Mouse (Mus musculus): Measurements from ENCODE around the gene Bcl2l12.

- TF ChIP-seq EP300 (IDR thresholded peaks at IDR 0.05; ENCODE audit: low read depth): no peak
- peak; percentile 24 for TF ChIP-seq CTCF (IDR thresholded peaks at IDR 0.05; ENCODE audit: low read depth)
These were observed 20.2 kb downstream of the Bcl2l12 start for GRCm38 (mm10) chr7:44978300-44978699.

Data from liver, embryonic 14.5 days (tissue).